Mouse (Mus musculus) embryonic fibroblast, embryonic 13.5 days (primary cell): ENCODE measurements at regions not wholly inside any gene's neighbourhood (a gene's known extent, or its start where the extent isn't known, plus 50 kb on each side); places are given as distances from the start of the nearest gene placed in this dataset.

Experiments
- H3K27ac ChIP-seq: 2 replicates; pipeline ENCODE4 v1.5.1; 2012; ENCODE audit warnings: low read length, control low read depth, inconsistent platforms; ENCODE audit not compliant: insufficient read depth
- H3K4me1 ChIP-seq: 2 replicates; pipeline ENCODE4 v1.6.1; 2011; ENCODE audit warnings: low read length; ENCODE audit not compliant: control insufficient read depth, insufficient read depth
- H3K4me3 ChIP-seq: 2 replicates; pipeline ENCODE4 v1.5.1; 2011; ENCODE audit warnings: mild to moderate bottlenecking, control low read depth, low read length; ENCODE audit not compliant: insufficient read depth
- CTCF ChIP-seq: IDR thresholded peaks from 2 replicates; pipeline ENCODE4 v1.5.1; 2011; ENCODE audit warnings: mild to moderate bottlenecking, control low read depth, low read length, moderate library complexity, borderline replicate concordance; ENCODE audit not compliant: insufficient read depth
- POLR2A ChIP-seq: IDR thresholded peaks from 2 replicates; pipeline ENCODE4 v1.6.1; 2011; ENCODE audit warnings: low read depth, mild to moderate bottlenecking, control low read depth, low read length, moderate library complexity

DNA sequence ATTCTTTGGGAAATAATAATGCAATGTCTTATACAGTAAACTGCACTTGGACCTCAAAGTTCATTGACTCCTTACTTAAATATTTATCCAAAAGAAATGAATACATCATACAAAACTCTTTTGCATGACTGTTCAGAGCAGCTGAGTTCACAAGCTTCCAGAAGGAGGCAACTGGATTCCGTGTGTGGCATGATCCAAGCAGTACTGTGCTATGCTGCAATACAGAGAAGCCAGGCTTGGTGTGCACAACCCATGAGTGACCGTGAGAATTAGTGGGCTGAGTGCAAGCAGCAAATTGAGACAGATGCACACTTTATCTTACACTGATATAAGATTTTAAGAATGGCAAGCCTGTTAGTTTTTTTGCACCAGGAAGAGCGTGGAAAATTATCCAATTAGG lies 270.0 kb upstream of the Gimd1 start:
- Histone ChIP-seq H3K4me3 (no peak overlapping the region), H3K27ac (no peak overlapping the region), H3K4me1 (no peaks in the 10 kb centered on the region)
- TF ChIP-seq CTCF (no peak), POLR2A (no peak)

DNA sequence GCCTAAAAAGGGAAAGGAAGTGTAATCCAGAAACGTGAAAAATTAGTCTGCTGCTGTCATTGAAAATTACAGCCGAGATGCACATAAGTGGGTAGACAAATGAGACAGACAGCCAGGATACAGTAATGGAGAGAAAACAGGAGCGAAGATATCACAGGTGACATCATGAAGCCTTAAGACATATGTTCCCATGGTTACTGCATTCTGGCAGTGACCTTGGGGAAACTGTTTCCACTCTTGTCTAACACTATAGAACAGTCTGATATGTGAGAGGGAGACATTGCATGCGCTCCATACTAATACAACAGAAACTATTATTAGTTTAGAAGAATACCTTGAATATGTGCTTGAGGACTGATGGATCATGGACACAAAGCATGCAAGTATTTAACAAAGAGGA lies 254.0 kb upstream of the Gimd1 start:
- no peak for TF ChIP-seq POLR2A
- TF ChIP-seq CTCF = no peak

GRCm38 (mm10) chr3:132417742-132418141 lies 211.9 kb upstream of the Gimd1 start:
- Histone ChIP-seq H3K27ac (no peak overlapping the region), H3K4me3 (no peak overlapping the region), H3K4me1 (no peaks in the 10 kb centered on the region)
- TF ChIP-seq POLR2A (no peak), CTCF (no peak)

More for the DNA sequence above, 254.0 kb upstream of the Gimd1 start:
- H3K4me1 ChIP-seq = no peaks in the 10 kb centered on the region
- no peak overlapping the region for H3K27ac ChIP-seq
- H3K4me3 ChIP-seq = no peak overlapping the region

- peaks cover 5% of the 10 kb centered on the region; the same call in 1 of the 2 replicates for H3K4me1 ChIP-seq
- TF ChIP-seq CTCF (no peak), POLR2A (no peak)
- no peak overlapping the region for H3K27ac ChIP-seq
- no peak overlapping the region for H3K4me3 ChIP-seq
Measured at GRCm38 (mm10) chr3:132425819-132426671, 203.6 kb upstream of the Gimd1 start.

DNA sequence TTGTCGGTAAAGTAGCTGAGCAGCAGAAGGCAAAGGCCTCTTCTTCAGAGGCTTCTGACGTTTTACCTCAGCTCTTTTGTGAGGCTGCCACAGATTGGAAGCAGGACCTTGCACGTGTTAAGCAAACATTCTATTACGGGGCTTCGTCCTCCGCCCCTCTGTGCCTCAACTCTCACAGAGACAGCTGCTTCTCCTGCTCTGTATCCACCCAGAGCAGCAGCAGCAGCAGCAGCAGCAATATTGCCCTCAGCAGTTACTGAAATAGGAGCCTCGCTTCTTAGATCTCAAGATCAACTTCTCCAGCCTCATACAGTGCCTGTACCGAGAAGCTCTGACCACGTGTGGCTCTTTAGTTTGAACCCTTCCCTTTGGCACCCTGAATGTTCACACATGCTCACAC lies 202.4 kb upstream of the Gimd1 start:
- Histone ChIP-seq H3K4me3 (no peak overlapping the region), H3K27ac (no peak overlapping the region)
- TF ChIP-seq CTCF (no peak), POLR2A (no peak)

GRCm38 (mm10) chr3:132428148-132428547 lies 201.5 kb upstream of the Gimd1 start:
- peaks cover 5% of the 10 kb centered on the region; the same call in 1 of the 2 replicates for H3K4me1 ChIP-seq
- H3K4me3 ChIP-seq = no peak overlapping the region
- H3K27ac ChIP-seq = 0 out of 2 replicates have a peak overlapping the region, but pooled peaks have one; percentile 4
- TF ChIP-seq POLR2A = no peak
- TF ChIP-seq CTCF = no peak

More for the DNA sequence above, 202.4 kb upstream of the Gimd1 start:
- peaks cover 5% of the 10 kb centered on the region; the same call in 1 of the 2 replicates for H3K4me1 ChIP-seq

DNA sequence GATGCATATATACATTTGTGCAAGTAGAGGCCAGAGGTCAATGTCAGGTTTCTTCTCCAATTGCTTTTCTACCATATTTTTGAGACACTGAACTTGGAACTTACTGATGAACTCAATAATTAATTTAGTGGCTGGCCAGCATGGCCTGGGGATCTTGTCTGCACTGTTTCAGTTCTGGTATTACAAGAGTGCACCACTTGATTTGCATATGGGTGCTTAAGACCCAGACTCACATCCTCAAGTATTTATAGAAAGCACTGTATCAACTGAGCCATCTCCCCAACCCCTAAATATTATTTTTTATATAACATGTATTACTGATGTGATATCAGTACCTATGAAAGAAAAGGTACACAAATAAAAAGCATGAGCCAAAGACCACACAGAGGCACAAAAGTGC lies 197.8 kb upstream of the Gimd1 start:
- H3K4me1 ChIP-seq = peaks cover 5% of the 10 kb centered on the region; the same call in 1 of the 2 replicates
- no peak for TF ChIP-seq POLR2A
- TF ChIP-seq CTCF = no peak
- no peak overlapping the region for H3K27ac ChIP-seq
- H3K4me3 ChIP-seq = no peak overlapping the region

GRCm38 (mm10) chr3:132441226-132441625 lies 188.4 kb upstream of the Gimd1 start:
- H3K27ac ChIP-seq = no peak overlapping the region
- no peak for TF ChIP-seq CTCF
- TF ChIP-seq POLR2A = no peak
- H3K4me3 ChIP-seq = no peak overlapping the region
- no peaks in the 10 kb centered on the region for H3K4me1 ChIP-seq

DNA sequence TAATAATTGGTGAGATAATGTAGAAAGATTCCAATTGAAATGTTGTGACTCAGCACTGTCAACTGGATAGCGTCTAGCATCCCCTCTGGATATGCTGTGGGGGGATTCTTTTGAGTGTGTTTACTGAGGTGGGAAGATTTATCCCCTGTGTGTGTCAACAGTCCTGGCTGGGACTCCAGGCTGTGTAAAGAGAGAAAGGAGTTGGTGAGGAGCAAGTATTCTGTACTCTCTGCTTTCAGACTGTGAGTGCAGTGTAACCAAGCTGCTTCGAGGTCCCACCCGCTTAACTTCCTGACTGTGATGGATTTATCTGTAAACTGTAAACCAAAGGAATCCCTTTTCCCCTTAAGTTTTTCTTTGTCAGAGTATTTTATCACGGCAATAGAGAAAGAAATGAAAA lies 175.7 kb upstream of the Gimd1 start:
- Histone ChIP-seq H3K27ac (no peak overlapping the region), H3K4me1 (no peaks in the 10 kb centered on the region), H3K4me3 (no peak overlapping the region)
- TF ChIP-seq POLR2A (no peak), CTCF (no peak)

DNA sequence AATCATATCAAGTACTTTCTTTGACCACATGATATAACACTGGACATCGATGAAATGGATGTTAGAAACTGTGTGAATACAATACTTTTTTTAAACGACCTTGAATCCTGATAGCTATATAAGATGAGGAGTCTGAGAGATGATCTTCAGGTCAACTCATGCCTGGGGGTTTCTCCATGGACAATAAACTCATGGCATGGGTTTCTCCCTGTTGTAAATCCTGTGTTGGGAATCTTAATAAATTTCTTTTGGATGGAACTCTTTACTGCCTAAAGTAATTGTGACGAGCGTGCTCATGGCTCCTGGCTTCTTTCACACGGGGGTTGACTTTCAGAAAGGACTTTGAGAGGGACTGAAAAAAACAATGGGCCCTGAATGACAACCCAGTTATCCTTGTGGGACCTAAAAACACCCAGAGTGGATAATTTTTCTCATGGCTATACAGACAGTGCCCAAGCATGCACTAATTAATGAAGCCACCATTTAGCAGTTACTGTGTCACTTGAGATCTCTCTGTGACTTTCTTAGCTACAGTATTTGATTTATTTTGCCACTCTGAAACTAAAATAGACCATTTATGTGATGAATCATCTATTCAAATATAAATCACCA lies 167.2 kb upstream of the Gimd1 start:
- TF ChIP-seq CTCF (no peak), POLR2A (no peak)
- Histone ChIP-seq H3K4me3 (no peak overlapping the region), H3K4me1 (no peaks in the 10 kb centered on the region), H3K27ac (no peak overlapping the region)

GRCm38 (mm10) chr3:132471070-132471469 lies 158.6 kb upstream of the Gimd1 start:
- H3K4me1 ChIP-seq = no peaks in the 10 kb centered on the region
- no peak overlapping the region for H3K4me3 ChIP-seq
- no peak overlapping the region for H3K27ac ChIP-seq
- TF ChIP-seq POLR2A = no peak
